Mouse (Mus musculus) MEL (cell line): ENCODE measurements around the gene 4933407L21Rik. TPM values are rescaled to one million over a fixed set of nuclear protein-coding genes. Genes with fewer than 3 reads are reported as not detected.
A peak's percentile ranks its signal among the peaks of the same experiment; 100 is the strongest.

Experiments used
- DNase-seq: peaks from one replicate; pipeline ENCODE4 v3.0.0; 2011; ENCODE audit warnings: low read depth, low spot score
- H3K27ac ChIP-seq: 2 replicates; pipeline ENCODE4 v1.5.1; 2012; ENCODE audit warnings: low read depth, mild to moderate bottlenecking, control low read depth, low read length, moderate library complexity; ENCODE audit not compliant: control insufficient read depth
- H3K27me3 ChIP-seq, 2 experiments: fragments of 150-350 bp in 1 of 2; sonication (generic) in 1 of 2; 2 replicates each; pipeline ENCODE4 v1.6.1; 2012; ENCODE audit warnings: low read length in 2 of 2, mild to moderate bottlenecking in 2 of 2, improper control_type of control experiment in 1 of 2, moderate library complexity in 1 of 2; ENCODE audit not compliant: insufficient read depth in 2 of 2, control insufficient read depth in 1 of 2
- H3K36me3 ChIP-seq, 2 experiments: 2 replicates each; pipeline ENCODE4 v1.6.1; 2012 to 2014; ENCODE audit warnings: low read length in 2 of 2, improper control_type of control experiment in 1 of 2, inconsistent platforms in 1 of 2, mild to moderate bottlenecking in 1 of 2; ENCODE audit not compliant: insufficient read depth in 2 of 2, control insufficient read depth in 1 of 2
- H3K4me1 ChIP-seq, 2 experiments: fragments of 150-350 bp in 1 of 2; sonication (generic) in 1 of 2; 2 replicates each; pipeline ENCODE4 v1.6.1; 2012; ENCODE audit warnings: low read length in 2 of 2, improper control_type of control experiment in 1 of 2, mild to moderate bottlenecking in 1 of 2; ENCODE audit not compliant: insufficient read depth in 2 of 2, control insufficient read depth in 1 of 2
- H3K4me3 ChIP-seq, 2 experiments: fragments of 150-350 bp in 1 of 2; sonication (generic) in 1 of 2; 2 replicates each; pipeline ENCODE4 v1.5.1; 2012; ENCODE audit warnings: low read depth in 2 of 2, low read length in 2 of 2, mild to moderate bottlenecking in 2 of 2, moderate library complexity in 2 of 2, control low read depth in 1 of 2, improper control_type of control experiment in 1 of 2; ENCODE audit not compliant: control insufficient read depth in 1 of 2, insufficient read depth in 1 of 2
- H3K79me2 ChIP-seq: 2 replicates; pipeline ENCODE4 v1.6.1; 2012; ENCODE audit warnings: mild to moderate bottlenecking, low read length, moderate library complexity; ENCODE audit not compliant: control insufficient read depth, poor library complexity, insufficient read depth
- H3K9ac ChIP-seq: 2 replicates; pipeline ENCODE4 v1.6.1; 2012; ENCODE audit warnings: low read depth, mild to moderate bottlenecking, control low read depth, low read length, moderate library complexity; ENCODE audit not compliant: control insufficient read depth, poor library complexity, severe bottlenecking
- H3K9me3 ChIP-seq: fragments of 150-350 bp; sonication (generic); replicated peaks from 2 replicates; pipeline ENCODE4 v1.6.1; 2012; ENCODE audit warnings: mild to moderate bottlenecking, low read length, improper control_type of control experiment, moderate library complexity; ENCODE audit not compliant: insufficient read depth
- BHLHE40 ChIP-seq: IDR thresholded peaks from 2 replicates; pipeline ENCODE4 v1.6.1; 2012; ENCODE audit warnings: low read depth, mild to moderate bottlenecking, inconsistent platforms, low read length, improper control_type of control experiment, borderline replicate concordance
- E2F4 ChIP-seq: IDR thresholded peaks from 2 replicates; pipeline ENCODE4 v1.6.1; 2011; ENCODE audit warnings: low read depth, low read length, improper control_type of control experiment, borderline replicate concordance
- EP300 ChIP-seq, 2 experiments: IDR thresholded peaks; 2 replicates each; pipeline ENCODE4 v1.6.1; 2011; ENCODE audit warnings: improper control_type of control experiment in 2 of 2, low read length in 2 of 2, low read depth in 1 of 2, mild to moderate bottlenecking in 1 of 2
- GATA1 ChIP-seq: IDR thresholded peaks from 2 replicates; pipeline ENCODE4 v1.6.1; 2011; ENCODE audit warnings: low read depth, low read length, improper control_type of control experiment
- MAFK ChIP-seq: IDR thresholded peaks from 2 replicates; pipeline ENCODE4 v1.6.1; 2011; ENCODE audit warnings: low read depth, mild to moderate bottlenecking, low read length, improper control_type of control experiment, borderline replicate concordance
- MAZ ChIP-seq: IDR thresholded peaks from 2 replicates; pipeline ENCODE4 v1.6.1; 2012; ENCODE audit warnings: low read depth, mild to moderate bottlenecking, inconsistent platforms, low read length, improper control_type of control experiment
- MYB ChIP-seq: IDR thresholded peaks from 2 replicates; pipeline ENCODE4 v1.6.1; 2011; ENCODE audit warnings: mild to moderate bottlenecking, low read depth, low read length, improper control_type of control experiment
- NELFE ChIP-seq: IDR thresholded peaks from 2 replicates; pipeline ENCODE4 v1.6.1; 2011; ENCODE audit warnings: low read depth, low read length, improper control_type of control experiment
- POLR2AphosphoS2 ChIP-seq: IDR thresholded peaks from 2 replicates; pipeline ENCODE4 v1.6.1; 2011; ENCODE audit warnings: low read length, improper control_type of control experiment
- RAD21 ChIP-seq: IDR thresholded peaks from 2 replicates; pipeline ENCODE4 v1.6.1; 2011; ENCODE audit warnings: mild to moderate bottlenecking, low read depth, low read length, improper control_type of control experiment
- RCOR1 ChIP-seq: IDR thresholded peaks from 2 replicates; pipeline ENCODE4 v1.6.1; 2012; ENCODE audit warnings: low read depth, mild to moderate bottlenecking, inconsistent platforms, low read length, improper control_type of control experiment
- TAL1 ChIP-seq: IDR thresholded peaks from 2 replicates; pipeline ENCODE4 v1.6.1; 2012; ENCODE audit warnings: mild to moderate bottlenecking, inconsistent platforms, low read length, moderate library complexity, mixed read lengths
- TBP ChIP-seq: IDR thresholded peaks from 2 replicates; pipeline ENCODE4 v1.8.0; 2011; ENCODE audit warnings: low read depth, low read length, improper control_type of control experiment
- TCF12 ChIP-seq: IDR thresholded peaks from 2 replicates; pipeline ENCODE4 v1.6.1; 2014; ENCODE audit warnings: low read depth, mild to moderate bottlenecking, inconsistent platforms, low read length, improper control_type of control experiment, moderate library complexity
- UBTF ChIP-seq: IDR thresholded peaks from 2 replicates; pipeline ENCODE4 v1.6.1; 2012; ENCODE audit warnings: low read depth, mild to moderate bottlenecking, inconsistent platforms, low read length, improper control_type of control experiment, moderate library complexity, borderline replicate concordance; ENCODE audit not compliant: insufficient read depth
- USF2 ChIP-seq, 2 experiments: IDR thresholded peaks; 2 replicates each; pipeline ENCODE4 v1.6.1; 2011 to 2012; ENCODE audit warnings: improper control_type of control experiment in 2 of 2, low read length in 2 of 2, borderline replicate concordance in 1 of 2, inconsistent platforms in 1 of 2, low read depth in 1 of 2, mild to moderate bottlenecking in 1 of 2; ENCODE audit not compliant: insufficient read depth in 1 of 2
- ZKSCAN1 ChIP-seq: IDR thresholded peaks from 2 replicates; pipeline ENCODE4 v1.6.1; 2012; ENCODE audit warnings: low read depth, mild to moderate bottlenecking, inconsistent platforms, low read length, improper control_type of control experiment, moderate library complexity
- ZMIZ1 ChIP-seq: IDR thresholded peaks from 2 replicates; pipeline ENCODE4 v1.6.1; 2012; ENCODE audit warnings: low read depth, mild to moderate bottlenecking, inconsistent platforms, low read length, improper control_type of control experiment, moderate library complexity
- polyA plus RNA-seq, 2 experiments: library from polyadenylated mRNA; stranded (reverse) in 1 of 2; unstranded in 1 of 2; fragments of >175 nt in 1 of 2; fragments of >200 nt in 1 of 2; gene quantifications; 2 replicates each; pipeline versions ENCODE4 v1.2.1 to v1.2.4; 2012; ENCODE audit warnings: low replicate concordance in 2 of 2, low read depth in 1 of 2; ENCODE audit not compliant: insufficient read length in 2 of 2, insufficient read depth in 1 of 2, missing spikeins in 1 of 2
- total RNA-seq: library from RNA; depleted of rRNA; stranded (reverse); fragments of 300-350 nt; gene quantifications from 2 replicates; pipeline ENCODE4 v1.2.3, GENCODE M21; 2012

4933407L21Rik gene
- total and polyA plus RNA-seq, 3 experiments, result not detected

DNA sequence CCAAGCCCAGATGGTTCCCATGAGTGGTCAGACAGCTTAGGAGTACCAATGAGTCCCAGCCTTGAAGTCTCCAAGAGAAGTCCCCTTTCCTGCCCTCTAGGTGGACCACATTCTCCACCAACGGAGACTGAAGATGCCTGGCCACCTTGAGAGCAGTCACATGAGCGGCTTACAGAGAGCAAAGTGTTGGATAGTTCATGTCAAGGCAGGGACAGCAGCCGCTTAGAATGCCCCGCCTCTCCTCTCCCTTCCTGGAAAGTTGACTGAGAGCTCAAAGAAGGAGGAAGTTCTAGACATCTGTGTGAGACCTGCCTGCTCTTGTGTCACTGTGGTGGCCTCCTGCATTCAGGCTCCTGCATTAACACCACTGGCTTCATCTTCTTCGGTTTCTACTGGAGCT, 32.6 kb downstream of the 4933407L21Rik start, which contains the start of gene Gpr55:
Gene Gpr55, minus strand, starts transcription at position 135 of the 400 bp plus-strand sequence.
- no peak for TF ChIP-seq E2F4
- TF ChIP-seq ZMIZ1, result no peak
- TF ChIP-seq TCF12, result no peak
- TF ChIP-seq RCOR1, result no peak
- Histone ChIP-seq H3K27me3 (peaks cover 0 to 2% of the 10 kb centered on the region in 2 experiments; a peak in 2 of 4 replicates), H3K4me3 (no peak within 1 kb of the TSS), H3K4me1 (peaks cover 3 to 17% of the 10 kb centered on the region in 2 experiments; a peak in 3 of 4 replicates), H3K79me2 (no peaks in the 10 kb centered on the region), H3K27ac (no peak within 1 kb of the TSS), H3K9me3 (no peaks in the 10 kb centered on the region), H3K36me3 (peaks cover 0 to 3% of the 10 kb centered on the region in 2 experiments; a peak in 2 of 4 replicates), H3K9ac (no peak within 1 kb of the TSS)
- peak; percentile 77 for DNase-seq

DNA sequence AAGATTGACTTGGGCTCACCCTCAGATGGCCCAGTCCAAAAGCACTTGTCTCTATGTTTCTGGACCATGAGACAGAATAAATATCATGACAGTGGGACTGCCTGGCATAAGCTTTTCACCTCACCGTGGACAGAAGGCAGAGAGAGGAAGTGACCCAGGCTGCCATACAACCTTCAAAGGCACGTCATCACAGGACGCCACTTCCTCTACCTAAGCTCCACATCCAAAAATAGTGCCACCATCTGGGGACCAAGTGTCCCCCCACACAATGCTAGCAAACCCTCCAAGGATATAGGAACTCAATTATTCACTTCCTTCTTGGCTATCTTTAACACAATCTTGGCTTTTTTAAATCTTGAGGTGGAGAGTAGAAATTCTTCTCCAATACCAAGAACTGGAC, 33.8 kb downstream of the 4933407L21Rik start:
- Histone ChIP-seq H3K4me3 (no peak overlapping the region), H3K79me2 (no peaks in the 10 kb centered on the region), H3K9me3 (no peaks in the 10 kb centered on the region), H3K4me1 (peaks cover 3 to 17% of the 10 kb centered on the region in 2 experiments; a peak in 3 of 4 replicates), H3K9ac (no peak overlapping the region), H3K27me3 (peaks cover 0 to 2% of the 10 kb centered on the region in 2 experiments; a peak in 2 of 4 replicates), H3K27ac (no peak overlapping the region), H3K36me3 (peaks cover 0 to 3% of the 10 kb centered on the region in 2 experiments; a peak in 2 of 4 replicates)
- no peak for TF ChIP-seq MAZ
- TF ChIP-seq ZMIZ1, result no peak
- peak; percentile 11 for DNase-seq

DNA sequence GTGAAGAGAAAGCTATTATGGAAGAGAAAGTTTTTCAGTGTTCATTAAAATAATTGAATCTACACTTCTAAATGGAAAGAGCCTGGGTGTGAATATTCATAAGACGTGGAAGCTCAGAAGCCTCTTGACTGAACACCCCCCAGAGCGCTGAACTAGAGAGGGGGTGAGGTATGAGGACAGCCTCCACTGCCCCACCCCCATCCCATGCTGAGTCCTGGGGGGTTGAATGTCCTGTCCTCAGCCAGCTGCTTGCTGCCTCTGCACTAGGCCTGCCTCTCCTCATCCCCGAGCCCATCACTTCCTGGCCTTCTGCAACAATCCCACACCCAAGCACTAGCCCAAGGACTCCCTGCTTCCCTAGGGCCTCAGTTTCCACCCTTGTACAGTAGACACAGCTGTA, 37.6 kb downstream of the 4933407L21Rik start:
- peaks cover 0 to under 1% of the 10 kb centered on the region in 2 experiments; a peak in 2 of 4 replicates for H3K4me1 ChIP-seq
- no peak for TF ChIP-seq MAFK
- TF ChIP-seq TBP, result no peak
- TF ChIP-seq E2F4, result no peak
- TF ChIP-seq UBTF, result no peak
- no peak for TF ChIP-seq RAD21
- no peak for TF ChIP-seq BHLHE40
- no peak for TF ChIP-seq NELFE
- TF ChIP-seq POLR2AphosphoS2, result no peak
- no peak for TF ChIP-seq TAL1
- TF ChIP-seq EP300 (IDR thresholded peaks at IDR 0.05; ENCODE audit: low read depth in 1 of 2, low read length in 2 of 2), result no peak
- no peak for TF ChIP-seq GATA1
- no peak for TF ChIP-seq USF2 (IDR thresholded peaks at IDR 0.05; ENCODE audit: borderline replicate concordance in 1 of 2, insufficient read depth in 1 of 2, low read depth in 1 of 2, low read length in 2 of 2)
- no peak for TF ChIP-seq MYB
- no peak for TF ChIP-seq ZKSCAN1
- no peak overlapping the region for H3K27ac ChIP-seq
- DNase-seq, result no peak
- no peaks in the 10 kb centered on the region for H3K9me3 ChIP-seq
- H3K9ac ChIP-seq, result no peak overlapping the region
- H3K4me3 ChIP-seq, result no peak overlapping the region
- H3K27me3 ChIP-seq, result peaks cover 3 to 4% of the 10 kb centered on the region in 2 experiments; a peak in 3 of 4 replicates
- H3K79me2 ChIP-seq, result no peaks in the 10 kb centered on the region
- no peaks in the 10 kb centered on the region for H3K36me3 ChIP-seq
